Comparison of ENCODE assay signal across 9 mouse cellular contexts in the genomic region with DNA sequence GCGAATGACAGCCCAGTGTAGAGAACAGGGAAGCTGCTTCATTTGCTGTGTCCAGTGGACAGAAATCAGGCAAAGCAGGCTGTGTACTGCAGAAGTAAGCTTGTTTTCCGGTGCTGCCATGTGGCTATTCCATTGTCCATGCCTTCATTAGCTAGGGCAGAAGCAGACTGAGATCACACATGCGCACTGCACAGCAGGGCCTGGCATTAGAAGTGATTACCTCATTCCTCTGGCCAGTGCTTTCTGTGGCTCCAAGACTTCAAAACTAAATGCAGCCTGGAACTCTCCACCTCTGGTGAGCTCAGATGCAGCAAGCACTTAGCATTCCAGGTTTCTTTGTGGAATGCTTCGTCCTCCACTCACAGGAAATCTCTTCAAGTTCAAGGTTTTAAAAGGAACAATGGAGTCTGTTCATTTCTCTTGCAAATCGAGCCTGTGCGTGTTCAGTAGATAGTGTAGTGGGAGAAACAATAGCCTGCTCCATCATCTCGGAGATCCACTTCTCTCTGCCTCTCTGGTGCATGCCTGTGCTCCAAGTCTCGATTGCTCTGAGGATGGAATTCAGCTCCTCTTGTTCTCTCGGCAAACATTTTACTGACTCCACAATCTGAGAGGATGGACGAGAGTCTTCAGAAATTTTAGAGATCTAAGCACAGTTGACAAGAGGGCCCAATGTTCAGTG.
DNase-seq lines count a peak whose midpoint lies in the region; ATAC-seq lines count a peak whose summit lies in the region.
"Had no signal": no experiment of that assay in that cellular context is flagged by ENCODE, and none has a peak within 500 bp of the region (broad histone marks: within the 10 kb centered on the region; RNA-seq: fewer than 3 reads in every experiment).

No protein-coding gene starts in this region.

- H3K27me3 ChIP-seq in forebrain, embryonic 12.5 days = no peaks in the 10 kb centered on the region
- H3K27me3 ChIP-seq in midbrain, embryonic 14.5 days (ENCODE audit: control insufficient read depth, insufficient read depth, low read length) = no peaks in the 10 kb centered on the region
- H3K27me3 ChIP-seq: Patski had no signal

- no peak overlapping the region for H3K4me3 ChIP-seq in forebrain, embryonic 12.5 days (replicated peaks)
- H3K4me3 ChIP-seq in midbrain, embryonic 14.5 days (replicated peaks; ENCODE audit: low read depth, low read length) = no peak overlapping the region

- intact Hi-C loops in left cerebral cortex, postnatal 4 days (cut with DNase I) = no loop called here
- intact Hi-C loops in left cerebral cortex, postnatal 36 days (cut with DNase I) = no loop called here
- intact Hi-C loops in heart, postnatal 36 days (cut with DNase I) = no loop called here

- H3K9me3 ChIP-seq in forebrain, embryonic 12.5 days = no peaks in the 10 kb centered on the region
- no peaks in the 10 kb centered on the region for H3K9me3 ChIP-seq in midbrain, embryonic 14.5 days (ENCODE audit: control insufficient read depth, low read length)

- no peak overlapping the region for H3K4me2 ChIP-seq in forebrain, embryonic 12.5 days
- H3K4me2 ChIP-seq in midbrain, embryonic 14.5 days (ENCODE audit: low read length) = no peak overlapping the region

- H3K9ac ChIP-seq in forebrain, embryonic 12.5 days = no peak overlapping the region
- no peak overlapping the region for H3K9ac ChIP-seq in midbrain, embryonic 14.5 days (replicated peaks; ENCODE audit: low read length)

- H3K4me1 ChIP-seq in forebrain, embryonic 12.5 days = peaks cover 9% of the 10 kb centered on the region
- no peaks in the 10 kb centered on the region for H3K4me1 ChIP-seq in midbrain, embryonic 14.5 days (ENCODE audit: control insufficient read depth, insufficient read depth, low read length)

- H3K36me3 ChIP-seq in forebrain, embryonic 12.5 days (replicated peaks) = no peaks in the 10 kb centered on the region
- no peaks in the 10 kb centered on the region for H3K36me3 ChIP-seq in midbrain, embryonic 14.5 days (ENCODE audit: control insufficient read depth, insufficient read depth, low read length)

- DNase-seq in left cerebral cortex, postnatal 4 days = peak; percentile 49
- no peak for DNase-seq in left cerebral cortex, postnatal 36 days (ENCODE audit: low spot score in 2 of 2)
- peak; percentile 41 to 42 for DNase-seq in heart, postnatal 36 days
- DNase-seq in midbrain, embryonic 14.5 days = peak; percentile 77
- DNase-seq in adrenal gland, adult 18-20 months (ENCODE audit: low spot score in 2 of 2) = no peak
- no peak for DNase-seq in adrenal gland, adult 2 months
- DNase-seq in adrenal gland, postnatal 36 days = no peak

- ATAC-seq in forebrain, embryonic 12.5 days (ENCODE audit: low FRiP score) = peak; percentile 76; the same call in 1 of the 2 replicates
- ATAC-seq in midbrain, embryonic 14.5 days (ENCODE audit: low FRiP score, low TSS enrichment) = peak; percentile 58; the same call in 1 of the 2 replicates
- ATAC-seq: Patski had no signal

- WGBS in forebrain, embryonic 12.5 days = 43% methylated on average over 10 of the region's 10 CpGs
- 32% methylated on average over 10 of the region's 10 CpGs for WGBS in midbrain, embryonic 14.5 days

- H3K27ac ChIP-seq in forebrain, embryonic 12.5 days = 0 out of 2 replicates have a peak overlapping the region, but pooled peaks have one; percentile 14
- no peak overlapping the region for H3K27ac ChIP-seq in midbrain, embryonic 14.5 days (replicated peaks; ENCODE audit: low read depth, low read length)

Comparison
In these comparisons a context has a peak if more than half of its experiments do, and no peak if none do; other contexts are left out.
1. DNase-seq: peak in left cerebral cortex, postnatal 4 days (single experiment), heart, postnatal 36 days (2 of 2) and midbrain, embryonic 14.5 days (single experiment); none in left cerebral cortex, postnatal 36 days (0 of 2), adrenal gland, adult 18-20 months (0 of 2), adrenal gland, adult 2 months (single experiment) and adrenal gland, postnatal 36 days (0 of 2).